Mouse (Mus musculus) embryonic facial prominence, embryonic 11.5 days (tissue): ENCODE measurements around the gene Cab39l. TPM values are rescaled to one million over a fixed set of nuclear protein-coding genes. Genes with fewer than 3 reads are reported as not detected.

Experiments used
- ATAC-seq: fragments of 200-750 bp; cut with Nextera tagmentation; replicated peaks from 2 replicates; pipeline ENCODE4 v1.8.0; 2017; ENCODE audit warnings: low read depth; ENCODE audit not compliant: insufficient number of reproducible peaks, low FRiP score, low TSS enrichment
- DNase-seq: peaks from one replicate; pipeline ENCODE4 v3.0.0-alpha.2; 2015; ENCODE audit warnings: low spot score
- H3K27ac ChIP-seq: fragments of 300-500 bp; sonication (generic); replicated peaks from 2 replicates; pipeline ENCODE4 v1.5.1; 2014; ENCODE audit warnings: mild to moderate bottlenecking, low read depth, low read length, control low read depth
- H3K27me3 ChIP-seq: fragments of 300-500 bp; sonication (generic); 2 replicates; pipeline ENCODE4 v1.6.1; 2014; ENCODE audit warnings: mild to moderate bottlenecking, low read length, moderate library complexity, mixed read lengths; ENCODE audit not compliant: control insufficient read depth, insufficient read depth
- H3K36me3 ChIP-seq: fragments of 300-500 bp; sonication (generic); replicated peaks from 2 replicates; pipeline ENCODE4 v1.6.1; 2014; ENCODE audit warnings: low read depth, mild to moderate bottlenecking, low read length, moderate library complexity, mixed read lengths; ENCODE audit not compliant: control insufficient read depth, insufficient read depth
- H3K4me1 ChIP-seq: fragments of 300-500 bp; sonication (generic); 2 replicates; pipeline ENCODE4 v1.6.1; 2014; ENCODE audit warnings: low read length, mixed read lengths; ENCODE audit not compliant: control insufficient read depth, insufficient read depth
- H3K4me2 ChIP-seq: fragments of 300-500 bp; sonication (generic); 2 replicates; pipeline ENCODE4 v1.6.1; 2014; ENCODE audit warnings: low read depth, mild to moderate bottlenecking, control low read depth, low read length, moderate library complexity
- H3K4me3 ChIP-seq: fragments of 300-500 bp; sonication (generic); 2 replicates; pipeline ENCODE4 v1.5.1; 2014; ENCODE audit warnings: low read depth, low read length, control low read depth
- H3K9ac ChIP-seq: fragments of 300-500 bp; sonication (generic); replicated peaks from 2 replicates; pipeline ENCODE4 v1.6.1; 2014; ENCODE audit warnings: mild to moderate bottlenecking, control low read depth, low read length
- H3K9me3 ChIP-seq: fragments of 300-500 bp; sonication (generic); replicated peaks from 2 replicates; pipeline ENCODE4 v1.6.1; 2016; ENCODE audit warnings: mild to moderate bottlenecking, low read length, inconsistent platforms, mixed read lengths; ENCODE audit not compliant: control insufficient read depth
- WGBS: fragments of 180-500 bp; shearing (Covaris S2); extraction: QIAGEN DNeasy Blood & Tissue Kit; methylation state at CpG from one replicate; pipeline ENCODE4 v1.1.7; 2014; 5-methylcytosine and 5-hydroxymethylcytosine counted together
- polyA plus RNA-seq: library from polyadenylated mRNA; unstranded; fragments of >200 nt; fragmentation: Nextera tagmentation; extraction: Ambion mirVana; gene quantifications from 2 replicates; pipeline ENCODE4 v1.2.1, GENCODE M21; 2014

Cab39l gene
- polyA plus RNA-seq, 1 experiment from 2014 or later: 61.8 TPM

GRCm38 (mm10) chr14:59470781-59471180, 30.0 kb downstream of the Cab39l start:
- DNase-seq: no peak
- no peaks in the 10 kb centered on the region for H3K9me3 ChIP-seq
- WGBS: 80% methylated on average over 1 of the region's 1 CpGs

GRCm38 (mm10) chr14:59478699-59479098, 37.9 kb downstream of the Cab39l start:
- ATAC-seq (no peak), DNase-seq (no peak)
- Histone ChIP-seq H3K9me3 (no peaks in the 10 kb centered on the region), H3K27me3 (no peaks in the 10 kb centered on the region), H3K4me3 (no peak overlapping the region), H3K36me3 (no peaks in the 10 kb centered on the region), H3K4me1 (no peaks in the 10 kb centered on the region), H3K4me2 (no peak overlapping the region), H3K27ac (no peak overlapping the region), H3K9ac (no peak overlapping the region)
- WGBS: 66% methylated on average over 6 of the region's 6 CpGs

More at GRCm38 (mm10) chr14:59470781-59471180, 30.0 kb downstream of the Cab39l start:
- H3K4me2 ChIP-seq: no peak overlapping the region
- no peaks in the 10 kb centered on the region for H3K36me3 ChIP-seq
- H3K4me3 ChIP-seq: no peak overlapping the region
- no peak overlapping the region for H3K9ac ChIP-seq
- H3K4me1 ChIP-seq: no peaks in the 10 kb centered on the region
- ATAC-seq: no peak
- no peaks in the 10 kb centered on the region for H3K27me3 ChIP-seq
- no peak overlapping the region for H3K27ac ChIP-seq

DNA sequence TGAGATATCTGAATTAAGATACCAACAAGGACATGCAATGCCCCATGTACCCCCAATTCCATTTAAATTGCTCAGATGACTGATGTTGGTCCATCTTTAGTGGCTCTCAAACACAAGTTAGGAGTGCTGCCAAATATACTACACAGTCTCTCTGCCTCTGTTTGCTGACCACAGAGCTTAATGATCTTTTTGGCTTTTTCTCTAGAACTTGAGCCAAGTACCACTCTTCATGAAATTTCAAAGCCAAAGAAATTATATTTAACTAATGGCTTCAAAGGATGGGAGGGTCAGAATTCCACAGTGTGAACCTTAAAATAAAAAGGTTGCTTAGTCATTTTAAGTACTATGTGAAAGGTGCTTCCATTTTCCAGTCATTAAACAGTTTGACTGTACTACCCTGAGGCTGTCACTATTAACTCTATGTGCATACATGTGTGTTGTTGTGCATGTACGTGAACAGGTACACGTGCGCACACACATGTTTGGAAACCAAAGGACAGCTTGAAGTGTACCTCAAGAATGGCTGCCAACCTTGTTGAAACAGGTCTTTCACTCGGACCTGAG, 44.6 kb downstream of the Cab39l start:
- Histone ChIP-seq H3K4me3 (no peak overlapping the region), H3K9ac (no peak overlapping the region), H3K27ac (no peak overlapping the region), H3K9me3 (no peaks in the 10 kb centered on the region), H3K36me3 (no peaks in the 10 kb centered on the region), H3K4me2 (no peak overlapping the region), H3K4me1 (no peaks in the 10 kb centered on the region), H3K27me3 (no peaks in the 10 kb centered on the region)
- DNase-seq: no peak
- WGBS: 93% methylated on average over 4 of the region's 4 CpGs
- ATAC-seq: no peak

GRCm38 (mm10) chr14:59492376-59492775, 51.6 kb downstream of the Cab39l start:
- Histone ChIP-seq H3K27me3 (no peaks in the 10 kb centered on the region), H3K4me2 (no peak overlapping the region), H3K4me1 (no peaks in the 10 kb centered on the region), H3K9ac (no peak overlapping the region), H3K9me3 (no peaks in the 10 kb centered on the region), H3K36me3 (no peaks in the 10 kb centered on the region), H3K27ac (no peak overlapping the region), H3K4me3 (no peak overlapping the region)
- no peak for DNase-seq
- no peak for ATAC-seq
- WGBS: 85% methylated on average over 4 of the region's 4 CpGs

DNA sequence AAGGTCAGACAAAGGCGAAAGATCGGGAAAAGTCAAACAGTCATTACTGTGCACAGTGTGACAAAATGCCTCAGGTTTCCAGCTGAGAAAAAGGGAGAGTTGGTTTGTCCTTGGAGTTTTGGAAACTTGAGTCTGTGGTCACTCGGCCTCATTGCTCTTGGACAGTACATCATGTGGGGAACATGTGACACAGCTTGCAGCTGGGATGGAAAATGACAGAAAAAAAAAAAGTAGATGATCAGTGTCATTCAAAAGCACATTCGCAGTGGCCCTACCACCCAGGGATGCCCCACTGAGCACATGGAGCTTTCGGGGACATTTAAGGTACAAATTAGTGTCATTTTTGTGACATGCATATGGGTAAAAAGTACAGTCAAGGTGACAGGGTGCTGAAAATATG, 57.2 kb downstream of the Cab39l start:
- no peak for ATAC-seq

DNA sequence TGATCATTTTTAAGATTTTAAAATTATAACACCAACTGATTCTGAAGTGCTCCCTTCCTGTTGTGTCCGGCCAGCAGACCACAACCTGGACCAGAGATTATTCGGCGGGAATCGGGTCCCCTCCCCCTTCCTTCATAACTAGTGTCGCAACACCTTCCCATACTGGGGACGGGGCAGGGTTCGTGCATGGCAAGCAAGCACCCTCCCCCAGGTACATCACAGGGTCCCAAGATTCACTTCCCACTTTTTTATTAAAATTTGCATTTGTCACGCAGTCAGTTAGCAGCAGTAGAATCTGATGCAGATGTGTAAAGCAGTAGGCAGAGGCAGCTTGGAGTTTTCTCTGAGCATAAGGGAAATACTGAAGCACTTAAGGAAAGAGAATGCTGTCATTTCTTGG, 64.1 kb downstream of the Cab39l start:
- Histone ChIP-seq H3K36me3 (no peaks in the 10 kb centered on the region), H3K27ac (no peak overlapping the region), H3K27me3 (no peaks in the 10 kb centered on the region), H3K4me1 (no peaks in the 10 kb centered on the region), H3K4me2 (no peak overlapping the region), H3K9ac (no peak overlapping the region), H3K4me3 (no peak overlapping the region), H3K9me3 (no peaks in the 10 kb centered on the region)
- ATAC-seq (no peak), DNase-seq (no peak)
- 90% methylated on average over 8 of the region's 8 CpGs for WGBS

More for the DNA sequence above, 57.2 kb downstream of the Cab39l start:
- Histone ChIP-seq H3K4me3 (no peak overlapping the region), H3K36me3 (no peaks in the 10 kb centered on the region), H3K4me1 (no peaks in the 10 kb centered on the region), H3K4me2 (no peak overlapping the region), H3K27me3 (no peaks in the 10 kb centered on the region), H3K27ac (no peak overlapping the region), H3K9me3 (no peaks in the 10 kb centered on the region), H3K9ac (no peak overlapping the region)
- no peak for DNase-seq
- 90% methylated on average over 5 of the region's 5 CpGs for WGBS

DNA sequence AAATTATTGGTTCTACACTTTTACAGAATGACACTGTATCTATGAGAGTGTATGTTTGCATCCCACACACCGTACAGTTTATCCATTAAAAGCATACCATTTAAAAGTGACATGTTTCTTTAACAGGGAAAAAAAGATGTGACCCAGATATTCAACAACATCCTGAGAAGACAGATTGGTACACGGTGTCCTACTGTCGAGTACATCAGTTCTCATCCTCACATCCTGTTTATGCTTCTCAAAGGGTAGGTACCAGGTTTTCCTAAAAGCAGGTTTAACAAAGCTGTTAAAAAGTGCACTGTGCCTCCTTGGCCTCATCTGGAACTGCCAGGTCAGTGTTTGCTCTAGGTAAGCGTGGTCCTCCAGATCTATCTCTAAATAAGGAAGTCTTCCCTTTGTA, 65.4 kb downstream of the Cab39l start:
- H3K9ac ChIP-seq: no peak overlapping the region
- DNase-seq: no peak
- H3K27me3 ChIP-seq: no peaks in the 10 kb centered on the region
- ATAC-seq: no peak
- H3K4me1 ChIP-seq: no peaks in the 10 kb centered on the region
- H3K4me3 ChIP-seq: no peak overlapping the region
- no peak overlapping the region for H3K27ac ChIP-seq
- H3K4me2 ChIP-seq: no peak overlapping the region
- H3K36me3 ChIP-seq: no peaks in the 10 kb centered on the region
- H3K9me3 ChIP-seq: no peaks in the 10 kb centered on the region
- WGBS: 86% methylated on average over 4 of the region's 4 CpGs

DNA sequence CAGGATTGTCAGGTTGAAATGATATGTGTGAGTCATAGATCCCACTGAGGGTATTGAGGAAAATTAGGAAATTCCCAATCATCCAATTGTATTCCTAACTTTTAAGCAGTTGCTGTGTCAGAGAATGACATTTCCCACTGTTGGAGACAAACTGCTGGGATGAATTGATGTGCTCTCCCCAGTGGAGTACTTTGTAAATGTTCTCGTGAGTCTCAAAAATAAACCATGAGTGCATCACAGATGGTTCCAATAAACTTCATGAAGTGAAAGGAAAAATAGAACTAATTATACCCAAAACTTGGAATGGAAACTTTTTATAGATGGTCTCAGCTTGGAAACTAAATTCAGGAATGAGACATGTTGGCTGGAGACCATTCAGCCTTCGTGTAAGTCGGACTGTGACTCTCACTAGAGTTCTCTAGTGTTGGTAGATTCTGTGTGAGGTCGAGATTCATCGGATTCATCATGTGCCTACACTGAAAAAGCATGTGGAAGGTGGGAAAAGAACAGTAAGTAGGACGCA, 73.2 kb downstream of the Cab39l start:
- Histone ChIP-seq H3K36me3 (no peaks in the 10 kb centered on the region), H3K27me3 (no peaks in the 10 kb centered on the region), H3K4me2 (no peak overlapping the region), H3K4me1 (no peaks in the 10 kb centered on the region), H3K27ac (no peak overlapping the region), H3K9me3 (no peaks in the 10 kb centered on the region), H3K4me3 (no peak overlapping the region), H3K9ac (no peak overlapping the region)
- no peak for DNase-seq
- 84% methylated on average over 6 of the region's 6 CpGs for WGBS
- ATAC-seq: no peak
